In genomic region chr2:70538283-70538682, GRCm38 (mm10) we compare ENCODE assay signal across 10 mouse cellular contexts. TPM values are rescaled to one million over a fixed set of nuclear protein-coding genes. Genes with fewer than 3 reads are reported as not detected.
A peak's percentile ranks its signal among the peaks of the same experiment; 100 is the strongest.
DNase-seq lines count a peak whose midpoint lies in the region; TF ChIP-seq lines count a peak whose summit lies in the region.
"Not testable (repeated sequence)": the region's sequence is repeated elsewhere in the genome, so short reads cannot be mapped to it uniquely, and the experiment has no call there.
"Had no signal": no experiment of that assay in that cellular context is flagged by ENCODE, and none has a peak within 500 bp of the region (broad histone marks: within the 10 kb centered on the region; RNA-seq: fewer than 3 reads in every experiment).

No protein-coding gene starts in this region.

- TF ChIP-seq POLR2A in CH12.LX (IDR thresholded peaks at IDR 0.05; ENCODE audit: low read depth, low read length): not testable (repeated sequence)

- DNase-seq in CH12.LX (ENCODE audit: extremely low read depth): peak; percentile 41
- peak; percentile 69 for DNase-seq in adrenal gland, postnatal 10 days
- DNase-seq in embryo, embryonic 11 days: peak; percentile 51
- peak; percentile 41 to 55 for DNase-seq in heart, postnatal 14 days
- peak; percentile 29 to 87 for DNase-seq in kidney, postnatal 36 days
- peak; percentile 26 to 38 for DNase-seq in lung, adult 18-20 months
- DNase-seq in neural tube, embryonic 10.5 days (ENCODE audit: extremely low spot score, low spot score): peak; percentile 38
- DNase-seq in thymus, postnatal 0 days (ENCODE audit: low spot score): peak; percentile 20

- in situ Hi-C loops in CH12.LX (cut with MboI; ENCODE audit: low pct_ligation_motif_present, low pct_unique_long_range_greater_than_20kb, low sequenced_read_pairs): not testable (repeated sequence)

- not testable (repeated sequence) for H3K36me3 ChIP-seq in CH12.LX (replicated peaks in 1 of 2; ENCODE audit: control insufficient read depth in 1 of 2, insufficient read depth in 1 of 2, low read length in 1 of 2)

- dilution Hi-C loops in CH12.LX (cut with MboI; ENCODE audit: extremely low pct_ligation_motif_present, extremely low pct_unique_long_range_greater_than_20kb, low sequenced_read_pairs): not testable (repeated sequence)

- intact Hi-C loops in heart, postnatal 14 days (cut with DNase I): not testable (repeated sequence)

- TF ChIP-seq EP300 in CH12.LX (IDR thresholded peaks at IDR 0.05; ENCODE audit: low read length): not testable (repeated sequence)

- not testable (repeated sequence) for H3K9ac ChIP-seq in CH12.LX (ENCODE audit: insufficient read depth, low read depth)

- TF ChIP-seq CTCF in CH12.LX (conservative IDR thresholded peaks at IDR 0.05 in 1 of 2, IDR thresholded peaks at IDR 0.05 in 1 of 2; ENCODE audit: low read depth in 2 of 2, low read length in 2 of 2): peak; percentile 45 to 75

- not testable (repeated sequence) for H3K4me1 ChIP-seq in CH12.LX (ENCODE audit: control insufficient read depth in 1 of 2, insufficient read depth in 2 of 2)

- H3K4me3 ChIP-seq in CH12.LX (replicated peaks in 1 of 3; ENCODE audit: low read depth in 2 of 3, low read length in 2 of 3, poor library complexity in 1 of 3): not testable (repeated sequence)

- TF ChIP-seq RAD21 in CH12.LX (IDR thresholded peaks at IDR 0.05; ENCODE audit: low read depth, low read length): peak; percentile 69

- H3K27ac ChIP-seq in CH12.LX (ENCODE audit: insufficient read depth, low read depth): not testable (repeated sequence)

- not testable (repeated sequence) for H3K9me3 ChIP-seq in CH12.LX (replicated peaks; ENCODE audit: low read length)

- H3K4me2 ChIP-seq in CH12.LX (ENCODE audit: insufficient read depth, low read depth, poor library complexity, severe bottlenecking): not testable (repeated sequence)

- H3K27me3 ChIP-seq in CH12.LX (replicated peaks): not testable (repeated sequence)

- not testable (repeated sequence) for H3K79me2 ChIP-seq in CH12.LX (replicated peaks; ENCODE audit: control insufficient read depth, extremely low read depth, insufficient read depth, poor library complexity, severe bottlenecking)

TF ChIP-seq in CH12.LX, 34 proteins besides CTCF, POLR2A, EP300 and RAD21:
- peak; percentile 86 for TF ChIP-seq SMC3 (IDR thresholded peaks at IDR 0.05; ENCODE audit: low read depth, low read length)
- 0 out of 2 replicates have a peak, but pooled peaks have one; percentile 21 for TF ChIP-seq BHLHE40 (IDR thresholded peaks at IDR 0.05; ENCODE audit: low read depth, low read length)
- TF ChIP-seq ZC3H11A (IDR thresholded peaks at IDR 0.05; ENCODE audit: low read depth, low read length): peak; percentile 38

RNA-seq across cellular contexts. Expression of gene Gad1, which starts 14.6 kb away (rescaled TPM):
- total RNA-seq in CH12.LX (2012; rRNA removed) (0.50 and 1.4 TPM in 2 replicates), CH12.LX (2014; rRNA removed) (1.7 and 1.9 TPM in 2 replicates)
- 1.2 and 1.3 TPM in 2 replicates for polyA plus RNA-seq in CH12.LX (2012; ENCODE audit: insufficient read length, low read depth)
- 1 to 10 TPM in 1 of 2 experiments, under 1 TPM in 1; 0.78 to 1.7 TPM for total RNA-seq in adrenal gland, postnatal 10 days (2021)
- total RNA-seq in heart, postnatal 14 days (2021): under 1 TPM; 0.43 to 0.51 TPM
- 0.29 and 0.49 TPM in 2 replicates for polyA plus RNA-seq in thymus, postnatal 0 days (2015; fragmentation: Nextera tagmentation; extraction: Ambion mirVana)

RNA-seq across cellular contexts. Expression of gene Erich2, which starts 29.7 kb away (rescaled TPM):
- total RNA-seq in CH12.LX (2012; rRNA removed) (not detected in 2 replicates), CH12.LX (2014; rRNA removed) (not detected in 2 replicates)
- 0.24 and 0.27 TPM in 2 replicates for polyA plus RNA-seq in CH12.LX (2012; ENCODE audit: insufficient read length, low read depth)
- under 1 TPM; 0.15 to 0.18 TPM for total RNA-seq in adrenal gland, postnatal 10 days (2021)
- total RNA-seq in heart, postnatal 14 days (2021): under 1 TPM; 0.14 to 0.17 TPM
- 0.27 and 0.31 TPM in 2 replicates for polyA plus RNA-seq in thymus, postnatal 0 days (2015; fragmentation: Nextera tagmentation; extraction: Ambion mirVana)
- total RNA-seq: gastrocnemius, adult 8-10 months; heart, postnatal 25 days had no signal
